Mouse (Mus musculus) limb, embryonic 12.5 days (tissue): ENCODE measurements around the gene Zbtb4. TPM values are rescaled to one million over a fixed set of nuclear protein-coding genes. Genes with fewer than 3 reads are reported as not detected.
A peak's percentile ranks its signal among the peaks of the same experiment; 100 is the strongest.

Source experiments
- ATAC-seq: fragments of 200-750 bp; cut with Nextera tagmentation; 2 replicates; pipeline ENCODE4 v1.8.0; 2017; ENCODE audit warnings: low read depth, moderate TSS enrichment; ENCODE audit not compliant: insufficient number of reproducible peaks, insufficient read depth, low FRiP score, low TSS enrichment
- H3K27ac ChIP-seq: fragments of 300-500 bp; sonication (generic); 2 replicates; pipeline ENCODE4 v1.5.1; 2016; ENCODE audit warnings: mild to moderate bottlenecking, moderate library complexity
- H3K27me3 ChIP-seq: fragments of 300-500 bp; sonication (generic); 2 replicates; pipeline ENCODE4 v1.6.1; 2016; ENCODE audit warnings: mild to moderate bottlenecking, moderate library complexity
- H3K36me3 ChIP-seq: fragments of 300-500 bp; sonication (generic); 2 replicates; pipeline ENCODE4 v1.6.1; 2016; ENCODE audit warnings: mild to moderate bottlenecking, moderate library complexity
- H3K4me1 ChIP-seq: fragments of 300-500 bp; sonication (generic); replicated peaks from 2 replicates; pipeline ENCODE4 v1.6.1; 2016
- H3K4me2 ChIP-seq: fragments of 300-500 bp; sonication (generic); 2 replicates; pipeline ENCODE4 v1.6.1; 2016; ENCODE audit warnings: mild to moderate bottlenecking, moderate library complexity
- H3K4me3 ChIP-seq: fragments of 300-500 bp; sonication (generic); replicated peaks from 2 replicates; pipeline ENCODE4 v1.5.1; 2016; ENCODE audit warnings: mild to moderate bottlenecking
- H3K9ac ChIP-seq: fragments of 300-500 bp; sonication (generic); replicated peaks from 2 replicates; pipeline ENCODE4 v1.6.1; 2016; ENCODE audit warnings: mild to moderate bottlenecking, moderate library complexity
- H3K9me3 ChIP-seq: fragments of 300-500 bp; sonication (generic); 2 replicates; pipeline ENCODE4 v1.6.1; 2016; ENCODE audit warnings: mild to moderate bottlenecking, moderate library complexity
- WGBS: fragments of 180-500 bp; shearing (Covaris S2); methylation state at CpG from one replicate; pipeline ENCODE4 v1.1.7; 2016; 5-methylcytosine and 5-hydroxymethylcytosine counted together
- polyA plus RNA-seq: library from polyadenylated mRNA; unstranded; fragments of >200 nt; fragmentation: Nextera tagmentation; extraction: Ambion mirVana; gene quantifications from 2 replicates; pipeline ENCODE4 v1.2.1, GENCODE M21; 2016

Gene Zbtb4
- polyA plus RNA-seq, 1 experiment from 2014 or later: 2.4 TPM

DNA sequence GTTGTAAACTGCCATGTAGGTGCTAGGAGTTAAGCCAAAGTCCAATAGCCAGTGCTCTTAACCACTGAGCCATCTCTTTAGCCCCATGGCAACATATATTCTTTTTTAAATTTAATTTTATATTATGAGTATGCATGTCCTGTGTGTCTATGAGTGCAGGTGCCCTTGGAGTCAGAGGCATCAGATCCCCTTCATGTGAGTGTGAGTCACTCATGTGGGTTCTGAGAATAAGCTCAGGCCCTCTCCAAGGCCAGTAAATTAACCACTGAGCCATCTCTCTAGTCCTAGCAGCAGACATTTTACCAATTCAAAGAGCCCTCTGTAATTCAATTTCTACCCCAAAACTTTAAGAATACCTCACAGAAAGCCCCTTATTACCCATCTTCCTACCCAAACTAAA is 13.0 kb upstream of the Zbtb4 start:
- Histone ChIP-seq H3K4me3 (no peak overlapping the region), H3K9ac (no peak overlapping the region), H3K4me2 (no peak overlapping the region), H3K9me3 (no peaks in the 10 kb centered on the region), H3K27ac (no peak overlapping the region), H3K4me1 (peaks cover 42% of the 10 kb centered on the region), H3K36me3 (peaks cover 17% of the 10 kb centered on the region), H3K27me3 (no peaks in the 10 kb centered on the region)
- ATAC-seq: no peak

DNA sequence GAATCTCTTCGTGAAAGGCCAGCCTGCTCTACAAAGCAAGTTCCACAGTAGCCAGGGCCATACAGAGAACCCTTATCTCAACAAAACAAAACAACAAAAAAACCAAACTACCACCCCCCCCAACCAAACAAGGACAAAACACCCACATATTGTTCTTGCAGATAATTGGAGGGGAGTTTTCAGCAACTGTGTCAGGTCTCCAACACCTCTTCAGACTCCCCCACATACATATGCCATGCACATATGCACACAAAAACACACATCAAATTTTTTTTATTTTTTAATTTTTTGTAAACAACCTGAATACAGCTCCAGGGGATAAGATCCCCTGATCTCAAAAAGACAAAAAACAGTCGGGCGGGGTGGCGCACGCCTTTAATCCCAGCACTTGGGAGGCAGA is 11.5 kb upstream of the Zbtb4 start:
- Histone ChIP-seq H3K4me3 (no peak overlapping the region), H3K27me3 (no peaks in the 10 kb centered on the region), H3K4me1 (peaks cover 42% of the 10 kb centered on the region), H3K4me2 (peak overlapping the region; percentile 78; the same call in 1 of the 2 replicates), H3K36me3 (peaks cover 6% of the 10 kb centered on the region; the same call in 1 of the 2 replicates), H3K9me3 (no peaks in the 10 kb centered on the region), H3K27ac (no peak overlapping the region), H3K9ac (no peak overlapping the region)
- no peak for ATAC-seq
- WGBS: 94% methylated on average over 5 of the region's 5 CpGs

DNA sequence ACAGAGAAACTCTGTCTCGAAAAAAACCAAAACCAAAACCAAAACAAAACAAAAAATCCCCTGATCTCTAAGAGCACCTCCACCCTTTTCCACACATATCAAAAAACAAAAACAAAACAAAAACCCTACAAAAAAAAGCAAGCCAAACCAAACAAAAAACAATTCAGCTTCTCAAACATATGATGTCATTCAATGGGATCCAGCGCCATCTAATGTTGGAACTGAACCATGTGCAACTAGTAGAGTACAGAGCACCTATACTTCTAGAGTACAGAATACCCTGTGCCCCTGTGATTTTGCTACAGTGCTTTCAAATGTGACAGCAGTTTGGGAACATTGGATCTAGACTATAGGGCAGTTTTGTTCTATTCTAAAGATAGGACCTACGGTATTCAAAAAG is 11.0 kb upstream of the Zbtb4 start:
- ATAC-seq: no peak
- Histone ChIP-seq H3K4me3 (no peak overlapping the region; the same call in 1 of the 2 replicates), H3K4me1 (peaks cover 45% of the 10 kb centered on the region), H3K4me2 (peak overlapping the region; percentile 78), H3K27ac (no peak overlapping the region), H3K9me3 (no peaks in the 10 kb centered on the region), H3K27me3 (no peaks in the 10 kb centered on the region), H3K36me3 (0 out of 2 replicates have a peak, but pooled peaks cover 3% of the 10 kb centered on the region), H3K9ac (no peak overlapping the region)
- 61% methylated on average over 3 of the region's 3 CpGs for WGBS

DNA sequence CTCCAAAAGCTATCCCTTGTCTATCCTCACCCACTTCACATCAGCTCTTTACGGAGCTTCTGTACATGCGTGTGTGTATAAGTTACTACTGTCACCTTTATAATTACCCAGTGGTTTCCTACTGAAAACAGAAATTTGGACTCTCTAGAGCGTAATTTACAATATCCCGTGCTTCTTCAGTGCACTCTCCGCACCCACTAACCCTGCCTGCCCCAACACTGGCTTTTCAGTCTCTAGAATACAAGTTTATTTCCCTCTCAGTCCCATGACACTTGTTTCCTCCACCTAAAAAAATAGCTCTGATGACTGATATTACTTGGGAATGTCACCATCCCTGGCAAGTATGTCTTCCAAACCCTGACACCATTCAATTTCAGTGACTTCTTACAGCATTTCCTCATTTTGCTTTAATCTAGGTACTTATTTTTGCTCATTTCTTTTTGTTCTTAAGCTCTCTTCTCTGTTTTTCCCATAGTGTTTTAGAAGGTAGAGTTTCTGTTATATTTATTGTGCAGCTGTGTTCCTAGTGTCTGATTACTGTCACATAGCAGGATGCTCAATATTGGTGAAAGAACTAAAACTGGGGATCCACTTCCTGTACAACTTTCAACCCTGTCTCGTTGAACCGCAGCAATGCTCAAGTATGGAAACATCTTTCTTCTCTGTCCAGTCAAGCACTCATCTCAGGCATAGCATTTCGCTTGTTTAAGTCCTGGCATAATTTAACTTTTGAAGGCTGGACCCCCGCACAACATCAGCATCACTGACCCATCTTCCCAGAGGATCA is 8.2 kb upstream of the Zbtb4 start:
- Histone ChIP-seq H3K27me3 (no peaks in the 10 kb centered on the region), H3K9me3 (no peaks in the 10 kb centered on the region), H3K4me1 (peaks cover 48% of the 10 kb centered on the region), H3K4me3 (peak overlapping the region; percentile 63), H3K9ac (peak overlapping the region; percentile 72), H3K4me2 (peak overlapping the region; percentile 78), H3K36me3 (no peaks in the 10 kb centered on the region), H3K27ac (peak overlapping the region; percentile 98)
- ATAC-seq: no peak
- WGBS: 48% methylated on average over 9 of the region's 9 CpGs

DNA sequence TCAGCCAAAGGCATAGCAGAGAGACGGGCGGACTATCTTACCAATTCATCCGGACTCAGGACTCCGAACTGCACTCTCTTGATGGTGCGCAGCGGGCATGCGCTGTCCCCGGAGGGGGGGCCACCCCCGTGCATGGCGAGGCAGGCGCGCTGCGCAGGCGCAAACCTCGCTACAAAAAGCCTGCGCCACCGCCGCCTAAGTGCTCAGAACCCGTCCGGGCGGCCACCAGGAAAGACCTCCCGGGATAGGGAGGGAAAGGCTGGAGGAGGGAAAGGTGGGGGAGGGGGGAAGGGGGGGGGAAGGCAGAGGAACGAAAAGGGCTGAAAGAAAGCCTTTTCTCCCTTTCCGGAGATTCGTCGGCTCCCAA is 7.6 kb upstream of the Zbtb4 start:
- Histone ChIP-seq H3K36me3 (no peaks in the 10 kb centered on the region), H3K4me1 (peaks cover 43% of the 10 kb centered on the region)
- ATAC-seq: peak; percentile 71

DNA sequence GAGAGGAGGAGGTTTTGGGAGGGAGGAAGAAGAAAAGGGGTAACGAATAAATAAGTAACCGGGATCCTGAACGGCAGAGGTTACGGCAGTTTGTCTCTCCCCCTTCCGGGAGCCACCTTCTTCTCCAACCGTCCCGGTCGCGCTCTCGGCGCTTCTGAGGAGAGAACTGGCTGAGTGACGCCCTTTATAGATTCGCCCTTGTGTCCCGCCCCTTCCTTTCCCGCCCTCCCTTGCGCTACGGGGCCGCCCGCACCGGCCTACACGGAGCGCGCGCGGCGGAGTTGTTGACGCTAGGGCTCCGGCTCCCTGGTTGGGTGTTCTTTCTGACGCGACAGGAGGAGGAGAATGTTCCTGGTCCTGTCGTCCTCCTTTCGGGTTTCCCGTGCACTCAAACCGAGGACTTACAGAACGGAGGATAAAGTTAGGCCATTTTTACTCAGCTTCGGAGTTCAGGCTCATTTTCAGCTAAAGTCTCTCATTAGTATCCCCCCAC is 7.2 kb upstream of the Zbtb4 start, which contains the start of gene Polr2a:
Gene Polr2a, minus strand, starts transcription at position 160 of the 493 bp plus-strand sequence.
- WGBS: under 1% methylated on average over 36 of the region's 36 CpGs

More for the DNA sequence above, 7.6 kb upstream of the Zbtb4 start:
- Histone ChIP-seq H3K27me3 (no peaks in the 10 kb centered on the region), H3K4me3 (peak overlapping the region; percentile 63), H3K9ac (peak overlapping the region; percentile 72), H3K27ac (peak overlapping the region; percentile 98), H3K4me2 (peak overlapping the region; percentile 78), H3K9me3 (no peaks in the 10 kb centered on the region)
- 0% methylated on average over 26 of the region's 26 CpGs for WGBS

DNA sequence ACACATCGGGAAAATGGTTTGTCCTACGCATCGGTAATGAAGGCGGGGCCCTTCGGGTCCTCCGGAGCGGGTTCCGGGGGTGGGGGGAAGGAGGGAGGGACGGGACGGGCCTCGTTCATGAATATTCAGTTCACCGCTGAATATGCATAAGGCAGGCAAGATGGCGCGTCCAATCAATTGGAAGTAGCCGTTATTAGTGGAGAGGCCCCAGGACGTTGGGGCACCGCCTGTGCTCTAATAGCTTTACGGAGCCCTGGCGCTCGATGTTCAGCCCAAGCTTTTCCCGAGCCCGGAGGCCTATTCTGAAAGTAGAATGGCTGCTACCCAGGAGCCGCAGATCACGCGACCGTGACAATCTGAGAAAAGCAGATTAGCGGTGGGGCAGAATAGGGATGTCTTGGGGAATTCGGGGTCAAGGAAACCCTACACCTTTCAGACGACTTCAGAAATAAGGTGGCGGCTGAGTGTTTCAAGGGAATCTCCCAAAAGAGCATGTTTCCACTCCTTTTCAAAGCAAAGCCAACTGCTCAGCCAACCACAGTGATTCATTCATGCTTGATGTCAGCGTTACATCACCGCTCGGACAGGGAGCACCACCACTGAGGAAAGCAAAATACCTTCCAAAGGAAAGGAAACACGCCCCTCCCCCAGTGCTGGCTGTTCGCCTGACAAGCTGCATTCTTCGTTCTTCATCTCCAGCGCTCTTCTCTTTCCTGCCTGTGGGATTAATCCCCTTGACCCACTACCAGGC is 6.6 kb upstream of the Zbtb4 start:
- Histone ChIP-seq H3K36me3 (no peaks in the 10 kb centered on the region), H3K4me2 (peak overlapping the region; percentile 78), H3K9ac (peak overlapping the region; percentile 72), H3K9me3 (no peaks in the 10 kb centered on the region), H3K4me1 (peaks cover 40% of the 10 kb centered on the region), H3K27ac (peak overlapping the region; percentile 98), H3K27me3 (no peaks in the 10 kb centered on the region), H3K4me3 (peak overlapping the region; percentile 63)
- WGBS: under 1% methylated on average over 37 of the region's 37 CpGs
- ATAC-seq: peak; percentile 92

More for the DNA sequence above, 7.2 kb upstream of the Zbtb4 start, which contains the start of gene Polr2a:
- Histone ChIP-seq H3K27ac (peak within 1 kb of the TSS; percentile 98), H3K4me1 (peaks cover 41% of the 10 kb centered on the region), H3K9me3 (no peaks in the 10 kb centered on the region), H3K9ac (peak within 1 kb of the TSS; percentile 72), H3K4me3 (peak within 1 kb of the TSS; percentile 63), H3K27me3 (no peaks in the 10 kb centered on the region), H3K36me3 (no peaks in the 10 kb centered on the region), H3K4me2 (peak within 1 kb of the TSS; percentile 78)
- ATAC-seq: peak; percentile 96

DNA sequence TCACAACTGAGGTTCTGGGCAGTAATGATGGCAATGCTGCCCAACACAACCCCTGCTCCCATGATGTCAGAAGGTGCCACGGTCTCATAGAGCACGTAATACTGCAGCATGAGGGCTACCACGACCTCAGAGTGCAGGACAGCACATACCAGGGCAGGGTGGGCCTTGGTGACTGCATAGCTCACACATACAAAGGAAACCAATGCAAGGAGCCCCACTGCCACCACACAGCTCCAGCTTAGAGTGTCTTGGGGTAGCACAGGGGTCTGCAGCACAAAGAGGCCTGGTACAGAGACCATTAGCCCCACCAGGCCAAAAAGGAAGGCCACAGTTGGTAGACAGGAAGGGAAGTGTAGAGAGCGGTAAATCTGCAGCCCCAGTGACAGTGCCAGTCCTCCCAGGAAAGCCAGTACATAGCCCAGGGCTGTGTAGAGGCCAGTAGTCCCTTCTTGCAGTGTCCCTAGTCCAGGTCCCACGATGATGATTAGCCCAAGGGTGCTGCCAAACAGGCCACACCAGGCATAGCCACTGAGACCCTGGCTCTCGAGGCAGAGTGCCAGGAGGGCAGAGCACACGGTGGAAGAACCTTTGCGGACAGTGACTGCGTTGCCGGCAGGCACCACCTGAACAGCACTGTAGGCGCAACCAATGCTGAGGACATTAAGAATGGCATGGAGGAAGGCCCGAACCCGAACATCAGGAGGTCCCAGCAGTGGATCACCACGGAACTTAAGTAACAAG is 5.4 kb upstream of the Zbtb4 start:
- peak overlapping the region; percentile 63 for H3K4me3 ChIP-seq
- peaks cover 37% of the 10 kb centered on the region for H3K4me1 ChIP-seq
- peak overlapping the region; percentile 78 for H3K4me2 ChIP-seq
- H3K9ac ChIP-seq: peak overlapping the region; percentile 72; the same call in 1 of the 2 replicates
- H3K9me3 ChIP-seq: no peaks in the 10 kb centered on the region
- 81% methylated on average over 14 of the region's 14 CpGs for WGBS
- H3K27ac ChIP-seq: peak overlapping the region; percentile 98
- ATAC-seq: no peak
- no peaks in the 10 kb centered on the region for H3K27me3 ChIP-seq
- no peaks in the 10 kb centered on the region for H3K36me3 ChIP-seq

DNA sequence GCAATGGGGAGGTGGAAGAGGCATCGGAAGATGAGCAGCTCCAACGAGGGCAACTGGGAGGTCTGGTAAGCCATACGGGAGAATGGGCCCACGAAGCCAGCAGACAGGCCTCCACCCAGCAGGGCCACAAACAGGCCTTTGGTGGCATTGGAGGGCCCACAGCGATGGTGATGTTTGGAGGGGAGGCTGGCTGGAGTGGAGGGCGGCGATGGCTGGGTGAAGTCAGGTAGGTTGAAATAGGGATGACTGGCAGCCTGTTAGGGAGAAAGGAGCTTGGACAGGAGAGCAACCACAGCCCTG is 4.9 kb upstream of the Zbtb4 start:
- Histone ChIP-seq H3K36me3 (no peaks in the 10 kb centered on the region), H3K27me3 (no peaks in the 10 kb centered on the region), H3K9me3 (no peaks in the 10 kb centered on the region), H3K4me1 (peaks cover 34% of the 10 kb centered on the region), H3K4me3 (no peak overlapping the region), H3K9ac (no peak overlapping the region), H3K4me2 (no peak overlapping the region), H3K27ac (peak overlapping the region; percentile 98)
- no peak for ATAC-seq
- 92% methylated on average over 7 of the region's 7 CpGs for WGBS

DNA sequence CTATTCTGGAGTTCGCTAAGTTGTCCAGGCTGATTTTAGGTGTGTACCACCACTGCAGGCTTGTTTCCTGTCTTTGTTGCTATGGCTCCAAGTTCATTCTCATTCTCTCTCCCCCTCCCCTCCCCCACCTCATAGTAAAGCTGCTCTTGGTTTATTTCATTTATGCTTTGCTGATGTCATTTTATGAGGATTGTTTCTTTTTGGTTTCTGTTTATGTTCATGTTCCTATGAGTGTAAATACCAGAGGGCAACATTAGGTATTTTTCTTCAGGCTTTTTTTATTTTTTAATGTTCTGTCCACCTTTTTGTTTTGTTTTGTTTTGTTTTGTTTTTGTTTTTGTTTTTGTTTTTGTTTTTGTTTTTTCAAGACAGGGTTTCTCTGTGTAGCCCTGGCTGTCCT is 3.8 kb upstream of the Zbtb4 start, which contains the start of gene Slc35g3:
Gene Slc35g3, minus strand, starts transcription at position 101 of the 400 bp plus-strand sequence.
- H3K27me3 ChIP-seq: no peaks in the 10 kb centered on the region
- H3K36me3 ChIP-seq: no peaks in the 10 kb centered on the region
- peak within 1 kb of the TSS; percentile 98; the same call in 1 of the 2 replicates for H3K27ac ChIP-seq
- H3K4me2 ChIP-seq: no peak within 1 kb of the TSS
- 59% methylated on average over 1 of the region's 1 CpGs for WGBS
- H3K9me3 ChIP-seq: no peaks in the 10 kb centered on the region
- H3K4me3 ChIP-seq: no peak within 1 kb of the TSS
- peaks cover 30% of the 10 kb centered on the region for H3K4me1 ChIP-seq
- no peak within 1 kb of the TSS for H3K9ac ChIP-seq
- no peak for ATAC-seq

DNA sequence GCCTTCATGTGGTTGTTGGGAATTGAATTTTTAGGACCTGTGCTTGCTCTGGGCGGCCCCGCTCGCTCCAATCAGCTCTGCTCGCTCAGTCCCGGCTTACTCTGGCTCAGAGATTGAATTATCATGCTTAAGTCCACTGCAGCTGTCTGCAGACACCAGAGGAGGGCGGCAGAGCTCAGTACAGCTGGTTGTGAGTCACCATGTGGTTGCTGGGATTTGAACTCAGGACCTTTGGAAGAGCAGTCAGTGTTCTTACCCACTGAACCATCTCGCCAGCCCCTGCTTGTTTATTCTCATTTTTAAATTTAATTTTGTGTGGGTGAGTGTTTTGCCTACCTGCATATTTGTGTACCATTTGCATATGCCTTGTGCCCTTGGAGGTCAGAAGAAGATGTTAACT is 2.2 kb upstream of the Zbtb4 start:
- no peak for ATAC-seq
- Histone ChIP-seq H3K4me1 (peaks cover 37% of the 10 kb centered on the region), H3K4me3 (no peak overlapping the region), H3K9ac (no peak overlapping the region), H3K9me3 (no peaks in the 10 kb centered on the region), H3K27ac (no peak overlapping the region), H3K27me3 (no peaks in the 10 kb centered on the region), H3K4me2 (no peak overlapping the region), H3K36me3 (no peaks in the 10 kb centered on the region)
- WGBS: 67% methylated on average over 7 of the region's 7 CpGs
